Mouse (Mus musculus) thymus, adult 2 months (tissue): ENCODE data around the gene Cdkl3. TPM values are rescaled to one million over a fixed set of nuclear protein-coding genes. Genes with fewer than 3 reads are reported as not detected.

Experiments
- DNase-seq: peaks from one replicate; pipeline ENCODE4 v3.0.0; 2021
- H3K27ac ChIP-seq: fragments of 200-500 bp; 2 replicates; pipeline ENCODE4 v1.5.1; 2012; ENCODE audit warnings: low read length, control low read depth; ENCODE audit not compliant: control insufficient read depth, insufficient read depth
- H3K27me3 ChIP-seq: fragments of 200-500 bp; 2 replicates; pipeline ENCODE4 v1.6.1; 2012; ENCODE audit warnings: mild to moderate bottlenecking, low read length, moderate library complexity, mixed read lengths; ENCODE audit not compliant: control insufficient read depth, insufficient read depth
- H3K36me3 ChIP-seq: fragments of 200-500 bp; 2 replicates; pipeline ENCODE4 v1.6.1; 2012; ENCODE audit warnings: mild to moderate bottlenecking, low read length, moderate library complexity; ENCODE audit not compliant: control insufficient read depth, insufficient read depth
- H3K4me1 ChIP-seq: fragments of 200-500 bp; replicated peaks from 2 replicates; pipeline ENCODE4 v1.6.1; 2012; ENCODE audit warnings: low read length; ENCODE audit not compliant: control insufficient read depth, insufficient read depth
- H3K4me3 ChIP-seq: fragments of 200-500 bp; 2 replicates; pipeline ENCODE4 v1.5.1; 2012; ENCODE audit warnings: mild to moderate bottlenecking, low read length, control low read depth, moderate library complexity; ENCODE audit not compliant: control insufficient read depth, insufficient read depth
- CTCF ChIP-seq: fragments of 200-500 bp; IDR thresholded peaks from 2 replicates; pipeline ENCODE4 v1.5.1; 2012; ENCODE audit warnings: mild to moderate bottlenecking, control low read depth, low read length, moderate library complexity, borderline replicate concordance; ENCODE audit not compliant: control insufficient read depth, poor library complexity, insufficient read depth; ENCODE audit errors: extremely low read depth
- POLR2A ChIP-seq: fragments of 200-500 bp; IDR thresholded peaks from 2 replicates; pipeline ENCODE4 v1.6.1; 2012; ENCODE audit warnings: mild to moderate bottlenecking, low read length, control low read depth, moderate library complexity; ENCODE audit not compliant: control insufficient read depth, poor library complexity, insufficient read depth; ENCODE audit errors: extremely low read depth
- WGBS: fragments of 180-500 bp; shearing (Covaris S2); methylation state at CpG from one replicate; pipeline ENCODE4 v1.1.7; 2018; 5-methylcytosine and 5-hydroxymethylcytosine counted together
- polyA plus RNA-seq: library from polyadenylated mRNA; depleted of rRNA; stranded (reverse); fragments of >200 nt; gene quantifications from 2 replicates; pipeline ENCODE4 v1.2.3, GENCODE M21; 2012

Cdkl3 gene
- polyA plus RNA-seq, 1 experiment, result 3.1 TPM

GRCm38 (mm10) chr11:52037659-52038058 lies 33.6 kb downstream of the Cdkl3 start:
- H3K36me3 ChIP-seq, result no peaks in the 10 kb centered on the region
- no peak overlapping the region for H3K4me3 ChIP-seq
- no peak for DNase-seq
- no peak overlapping the region for H3K27ac ChIP-seq
- TF ChIP-seq POLR2A (no peak), CTCF (no peak)
- 85% methylated on average over 3 of the region's 3 CpGs for WGBS
- H3K4me1 ChIP-seq, result peaks cover 8% of the 10 kb centered on the region
- H3K27me3 ChIP-seq, result no peaks in the 10 kb centered on the region

- Histone ChIP-seq H3K27ac (no peak overlapping the region), H3K4me3 (no peak overlapping the region), H3K4me1 (peaks cover 16% of the 10 kb centered on the region), H3K36me3 (no peaks in the 10 kb centered on the region), H3K27me3 (no peaks in the 10 kb centered on the region)
- no peak for DNase-seq
- 43% methylated on average over 3 of the region's 3 CpGs for WGBS
- TF ChIP-seq CTCF (no peak), POLR2A (no peak)
Measured at GRCm38 (mm10) chr11:52043224-52043623, 39.2 kb downstream of the Cdkl3 start.

GRCm38 (mm10) chr11:52044156-52044555 lies 40.1 kb downstream of the Cdkl3 start:
- no peak overlapping the region for H3K4me3 ChIP-seq
- no peak overlapping the region for H3K27ac ChIP-seq
- H3K4me1 ChIP-seq, result peaks cover 17% of the 10 kb centered on the region
- TF ChIP-seq CTCF (no peak), POLR2A (no peak)
- H3K36me3 ChIP-seq, result no peaks in the 10 kb centered on the region
- no peak for DNase-seq
- H3K27me3 ChIP-seq, result no peaks in the 10 kb centered on the region

GRCm38 (mm10) chr11:52046446-52047165 lies 42.6 kb downstream of the Cdkl3 start:
- TF ChIP-seq POLR2A (no peak), CTCF (no peak)
- WGBS, result 16% methylated on average over 4 of the region's 4 CpGs
- H3K27ac ChIP-seq, result peak overlapping the region; percentile 61; the same call in 1 of the 2 replicates
- no peak overlapping the region for H3K4me3 ChIP-seq
- H3K36me3 ChIP-seq, result no peaks in the 10 kb centered on the region
- H3K4me1 ChIP-seq, result peaks cover 20% of the 10 kb centered on the region
- no peaks in the 10 kb centered on the region for H3K27me3 ChIP-seq
- DNase-seq, result no peak

- TF ChIP-seq CTCF (no peak), POLR2A (no peak)
- DNase-seq, result no peak
- Histone ChIP-seq H3K27me3 (no peaks in the 10 kb centered on the region), H3K4me1 (peaks cover 4% of the 10 kb centered on the region; the same call in 1 of the 2 replicates), H3K27ac (no peak overlapping the region), H3K36me3 (no peaks in the 10 kb centered on the region), H3K4me3 (no peak overlapping the region)
- 89% methylated on average over 6 of the region's 6 CpGs for WGBS
Measured at GRCm38 (mm10) chr11:52053371-52053770, 49.4 kb downstream of the Cdkl3 start.

- 94% methylated on average over 3 of the region's 3 CpGs for WGBS
- no peak for TF ChIP-seq CTCF
- Histone ChIP-seq H3K27me3 (no peaks in the 10 kb centered on the region), H3K36me3 (no peaks in the 10 kb centered on the region), H3K27ac (no peak overlapping the region), H3K4me1 (peaks cover 2% of the 10 kb centered on the region; the same call in 1 of the 2 replicates), H3K4me3 (no peak overlapping the region)
- DNase-seq, result no peak
Measured at GRCm38 (mm10) chr11:52054728-52055127, 50.7 kb downstream of the Cdkl3 start.

GRCm38 (mm10) chr11:52056198-52056597 lies 52.2 kb downstream of the Cdkl3 start:
- H3K4me3 ChIP-seq, result no peak overlapping the region
- no peaks in the 10 kb centered on the region for H3K4me1 ChIP-seq
- no peaks in the 10 kb centered on the region for H3K27me3 ChIP-seq
- H3K36me3 ChIP-seq, result no peaks in the 10 kb centered on the region
- TF ChIP-seq POLR2A (no peak), CTCF (no peak)
- no peak overlapping the region for H3K27ac ChIP-seq
- DNase-seq, result no peak
- 90% methylated on average over 5 of the region's 5 CpGs for WGBS
